Mouse (Mus musculus): ENCODE measurements around the gene Rnf181.
A peak's percentile ranks its signal among the peaks of the same experiment; 100 is the strongest.

Gene Rnf181

GRCm38 (mm10) chr6:72359891-72360598 lies 6.7 kb downstream of the Rnf181 start:
- DNase-seq (ENCODE audit: low spot score in 2 of 2), result no peak

GRCm38 (mm10) chr6:72359343-72359742 lies 7.4 kb downstream of the Rnf181 start:
- no peak for DNase-seq (ENCODE audit: low spot score in 2 of 2)

GRCm38 (mm10) chr6:72358086-72358764 lies 8.5 kb downstream of the Rnf181 start:
- DNase-seq (ENCODE audit: low spot score in 2 of 2), result no peak

- DNase-seq (ENCODE audit: low spot score in 2 of 2), result no peak
These were observed 9.3 kb downstream of the Rnf181 start for GRCm38 (mm10) chr6:72357164-72358079.

- DNase-seq (ENCODE audit: low spot score in 2 of 2), result no peak
These were observed 10.7 kb downstream of the Rnf181 start for GRCm38 (mm10) chr6:72356001-72356532.

GRCm38 (mm10) chr6:72355066-72355911 lies 11.5 kb downstream of the Rnf181 start, which contains the start of gene Tmem150a:
Gene Tmem150a (plus strand): TSS chr6:72355447.
- peak in 1 of 2 experiments; percentile 74 for DNase-seq (ENCODE audit: low spot score in 2 of 2)

- DNase-seq (ENCODE audit: low spot score in 2 of 2), result no peak
These were observed 12.7 kb downstream of the Rnf181 start for GRCm38 (mm10) chr6:72354025-72354424.

- DNase-seq (ENCODE audit: low spot score in 2 of 2), result no peak
These were observed 13.9 kb downstream of the Rnf181 start for GRCm38 (mm10) chr6:72352636-72353405.

GRCm38 (mm10) chr6:72350214-72350613 lies 16.5 kb downstream of the Rnf181 start:
- no peak for DNase-seq (ENCODE audit: low spot score in 2 of 2)

GRCm38 (mm10) chr6:72348411-72348810 lies 18.3 kb downstream of the Rnf181 start:
- DNase-seq (ENCODE audit: low spot score in 2 of 2), result no peak

GRCm38 (mm10) chr6:72347166-72347941 lies 19.4 kb downstream of the Rnf181 start, which contains the start of gene 0610030E20Rik:
Gene 0610030E20Rik (plus strand): TSS chr6:72347317.
- DNase-seq (ENCODE audit: low spot score in 2 of 2), result peak in 1 of 2 experiments; percentile 70

GRCm38 (mm10) chr6:72346261-72346660 lies 20.5 kb downstream of the Rnf181 start:
- no peak for DNase-seq (ENCODE audit: low spot score in 2 of 2)

GRCm38 (mm10) chr6:72345633-72346032 lies 21.1 kb downstream of the Rnf181 start:
- DNase-seq (ENCODE audit: low spot score in 2 of 2), result no peak

- peak; percentile 84 to 96 for DNase-seq (ENCODE audit: low spot score in 2 of 2)
These were observed 21.6 kb downstream of the Rnf181 start, which contains the start of gene Usp39 for GRCm38 (mm10) chr6:72345074-72345567. Gene Usp39 (minus strand): TSS chr6:72345184.

GRCm38 (mm10) chr6:72344396-72345073 lies 22.2 kb downstream of the Rnf181 start:
- no peak for DNase-seq (ENCODE audit: low spot score in 2 of 2)

- DNase-seq (ENCODE audit: low spot score in 2 of 2), result no peak
These were observed 26.3 kb downstream of the Rnf181 start for GRCm38 (mm10) chr6:72340481-72340880.

GRCm38 (mm10) chr6:72333111-72333510 lies 33.6 kb downstream of the Rnf181 start:
- DNase-seq (ENCODE audit: low spot score in 2 of 2), result no peak

- DNase-seq (ENCODE audit: low spot score in 2 of 2), result no peak
These were observed 36.6 kb downstream of the Rnf181 start for GRCm38 (mm10) chr6:72330133-72330532.

Data from left cerebral cortex, adult 9 months (tissue).